Mouse (Mus musculus) stomach, postnatal 0 days (tissue): ENCODE results near the gene Tbc1d9.

Source experiments
- CTCF ChIP-seq: IDR thresholded peaks from 2 replicates; pipeline ENCODE4 v1.5.1; 2016; ENCODE audit warnings: antibody characterized with exemption, low read depth, mild to moderate bottlenecking, moderate library complexity
- EP300 ChIP-seq: optimal IDR thresholded peaks from 2 replicates; pipeline ENCODE3; 2016; ENCODE audit warnings: antibody characterized with exemption

- TF ChIP-seq EP300 (no peak), CTCF (no peak)
Measured at GRCm38 (mm10) chr8:83209581-83209980, 44.4 kb downstream of the Tbc1d9 start.
